Mouse (Mus musculus): ENCODE data around the gene Pilrb1. TPM values are rescaled to one million over a fixed set of nuclear protein-coding genes. Genes with fewer than 3 reads are reported as not detected.
"Not testable (repeated sequence)": the region's sequence is repeated elsewhere in the genome, so short reads cannot be mapped to it uniquely, and the experiment has no call there.

The Pilrb1 gene
- polyA plus RNA-seq, 1 experiment = not detected

DNA sequence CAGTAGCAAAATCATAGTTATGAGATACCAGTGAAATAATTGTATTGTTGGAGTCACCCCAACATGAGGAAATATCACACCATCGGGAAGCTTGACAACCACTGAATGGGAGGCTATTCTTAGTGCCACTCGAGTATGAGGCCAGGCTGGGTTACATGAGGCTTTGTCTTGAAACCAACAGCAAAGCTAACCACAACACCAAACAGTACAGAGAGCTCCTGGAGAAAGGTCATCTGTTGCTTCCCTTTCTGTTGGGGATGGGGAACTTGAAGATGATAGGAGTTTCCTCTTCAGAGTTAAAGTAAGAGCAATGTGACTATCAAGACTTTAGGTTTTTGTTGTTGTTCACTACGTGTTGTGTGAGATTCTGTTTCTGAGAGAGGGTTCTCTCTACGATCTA lies 25.0 kb upstream of the Pilrb1 start:
- H3K79me3 ChIP-seq (ENCODE audit: low read depth) = no peaks in the 10 kb centered on the region
- H3K36me3 ChIP-seq (ENCODE audit: control insufficient read depth, insufficient read depth) = no peaks in the 10 kb centered on the region
- H3K4me3 ChIP-seq (ENCODE audit: insufficient read depth, poor library complexity, severe bottlenecking) = no peak overlapping the region
- H3K79me2 ChIP-seq (ENCODE audit: control insufficient read depth, insufficient read depth) = no peaks in the 10 kb centered on the region
- no peaks in the 10 kb centered on the region for H3K27me3 ChIP-seq (ENCODE audit: control insufficient read depth, insufficient read depth, insufficient read length)
- H3ac ChIP-seq (ENCODE audit: control insufficient read depth, insufficient read length, low read depth) = no peak overlapping the region
- TF ChIP-seq CTCF (IDR thresholded peaks at IDR 0.05; ENCODE audit: control insufficient read depth, insufficient read depth, insufficient read length) = no peak
- TF ChIP-seq MAX (IDR thresholded peaks at IDR 0.05) = no peak
- no peak for TF ChIP-seq MYOD1 (IDR thresholded peaks at IDR 0.05; ENCODE audit: control insufficient read depth, insufficient read length, low read depth)
- no peak for TF ChIP-seq USF1 (IDR thresholded peaks at IDR 0.05; ENCODE audit: low read depth)
- TF ChIP-seq MYOG (IDR thresholded peaks at IDR 0.05; ENCODE audit: control insufficient read depth, extremely low read depth, insufficient read length) = no peak
- no peak for TF ChIP-seq FOSL1 (IDR thresholded peaks at IDR 0.05; ENCODE audit: insufficient read depth, low read length, poor library complexity, severe bottlenecking)
- no peak for TF ChIP-seq CEBPB (IDR thresholded peaks at IDR 0.05; ENCODE audit: low read depth)

DNA sequence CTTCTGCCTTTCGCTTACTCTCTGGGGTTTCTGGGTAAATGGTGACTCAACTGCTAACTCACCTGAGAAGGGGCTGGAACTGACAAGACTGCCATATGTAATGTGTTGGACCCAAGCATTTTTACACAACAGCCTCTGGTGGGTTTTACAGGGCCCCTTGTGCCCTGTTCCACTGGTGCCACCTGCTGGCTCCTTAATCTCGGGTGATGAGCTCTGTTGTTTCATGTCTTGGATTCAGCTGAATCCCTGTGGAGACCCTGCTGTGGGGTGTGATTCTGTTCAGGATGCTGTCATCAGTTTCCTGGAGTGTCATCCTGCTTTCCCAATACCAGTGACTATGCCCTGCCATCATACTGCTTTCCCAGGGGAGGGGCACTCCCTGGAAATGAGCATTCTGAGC lies 20.0 kb upstream of the Pilrb1 start:
- Histone ChIP-seq H3K36me3 (ENCODE audit: control insufficient read depth, insufficient read depth) (no peaks in the 10 kb centered on the region), H3K79me2 (ENCODE audit: control insufficient read depth, insufficient read depth) (no peaks in the 10 kb centered on the region), H3K4me3 (ENCODE audit: insufficient read depth, poor library complexity, severe bottlenecking) (no peak overlapping the region), H3ac (ENCODE audit: control insufficient read depth, insufficient read length, low read depth) (no peak overlapping the region), H3K27me3 (ENCODE audit: control insufficient read depth, insufficient read depth, insufficient read length) (no peaks in the 10 kb centered on the region), H3K79me3 (ENCODE audit: low read depth) (no peaks in the 10 kb centered on the region)
- TF ChIP-seq MYOD1 (IDR thresholded peaks at IDR 0.05; ENCODE audit: control insufficient read depth, insufficient read length, low read depth) = no peak
- TF ChIP-seq FOSL1 (IDR thresholded peaks at IDR 0.05; ENCODE audit: insufficient read depth, low read length, poor library complexity, severe bottlenecking) = no peak
- TF ChIP-seq USF1 (IDR thresholded peaks at IDR 0.05; ENCODE audit: low read depth) = no peak
- no peak for TF ChIP-seq MYOG (IDR thresholded peaks at IDR 0.05; ENCODE audit: control insufficient read depth, extremely low read depth, insufficient read length)
- no peak for TF ChIP-seq MAX (IDR thresholded peaks at IDR 0.05)
- TF ChIP-seq CEBPB (IDR thresholded peaks at IDR 0.05; ENCODE audit: low read depth) = no peak
- no peak for TF ChIP-seq CTCF (IDR thresholded peaks at IDR 0.05; ENCODE audit: control insufficient read depth, insufficient read depth, insufficient read length)

DNA sequence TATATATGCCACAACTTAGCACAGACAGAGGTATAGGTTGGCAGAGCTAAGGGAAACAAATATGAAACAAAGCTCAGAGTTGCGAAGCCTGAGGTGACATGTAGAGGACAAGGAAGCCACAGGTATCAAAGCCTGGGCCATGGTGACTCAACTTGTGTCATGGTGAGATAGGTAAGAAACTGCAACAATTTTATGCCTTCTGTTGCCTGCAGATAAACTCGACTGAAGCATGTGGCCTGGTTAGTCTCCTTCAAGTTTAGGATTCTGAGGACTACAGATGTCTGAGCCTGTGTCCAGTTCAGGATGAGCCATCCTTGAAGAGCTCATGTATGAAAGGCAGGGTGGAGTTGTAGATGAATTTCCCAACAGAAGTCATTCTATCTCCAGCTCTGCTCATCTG lies 17.1 kb upstream of the Pilrb1 start:
- H3K27me3 ChIP-seq (ENCODE audit: control insufficient read depth, insufficient read depth, insufficient read length) = no peaks in the 10 kb centered on the region
- H3K79me2 ChIP-seq (ENCODE audit: control insufficient read depth, insufficient read depth) = no peaks in the 10 kb centered on the region
- no peak overlapping the region for H3ac ChIP-seq (ENCODE audit: control insufficient read depth, insufficient read length, low read depth)
- no peaks in the 10 kb centered on the region for H3K79me3 ChIP-seq (ENCODE audit: low read depth)
- no peaks in the 10 kb centered on the region for H3K36me3 ChIP-seq (ENCODE audit: control insufficient read depth, insufficient read depth)
- H3K4me3 ChIP-seq (ENCODE audit: insufficient read depth, poor library complexity, severe bottlenecking) = no peak overlapping the region
- TF ChIP-seq CTCF (IDR thresholded peaks at IDR 0.05; ENCODE audit: control insufficient read depth, insufficient read depth, insufficient read length) (no peak), MYOD1 (IDR thresholded peaks at IDR 0.05; ENCODE audit: control insufficient read depth, insufficient read length, low read depth) (no peak), MYOG (IDR thresholded peaks at IDR 0.05; ENCODE audit: control insufficient read depth, extremely low read depth, insufficient read length) (no peak), USF1 (IDR thresholded peaks at IDR 0.05; ENCODE audit: low read depth) (no peak), CEBPB (IDR thresholded peaks at IDR 0.05; ENCODE audit: low read depth) (no peak), MAX (IDR thresholded peaks at IDR 0.05) (no peak), FOSL1 (IDR thresholded peaks at IDR 0.05; ENCODE audit: insufficient read depth, low read length, poor library complexity, severe bottlenecking) (no peak)

DNA sequence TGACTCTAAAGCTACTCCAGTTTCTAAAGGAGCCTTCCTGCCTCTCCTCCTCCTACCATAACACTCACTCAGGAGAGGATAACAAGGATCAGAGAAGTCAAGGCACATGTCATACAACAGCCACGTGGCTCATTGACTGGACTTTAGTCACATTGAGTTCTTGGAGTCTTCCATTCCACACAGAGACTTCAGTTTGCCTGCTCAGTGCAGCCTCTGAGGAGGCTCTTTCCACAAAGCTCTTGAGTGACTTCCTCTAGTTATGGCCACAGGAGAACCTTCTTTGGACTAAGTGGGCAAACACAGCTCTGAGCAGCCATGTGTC lies 14.4 kb upstream of the Pilrb1 start:
- H3K27me3 ChIP-seq (ENCODE audit: control insufficient read depth, insufficient read depth, insufficient read length); H3K79me2 ChIP-seq (ENCODE audit: control insufficient read depth, insufficient read depth); H3ac ChIP-seq (ENCODE audit: control insufficient read depth, insufficient read length, low read depth); H3K4me3 ChIP-seq (ENCODE audit: insufficient read depth, poor library complexity, severe bottlenecking); H3K79me3 ChIP-seq (ENCODE audit: low read depth); H3K36me3 ChIP-seq (ENCODE audit: control insufficient read depth, insufficient read depth): not testable (repeated sequence)

DNA sequence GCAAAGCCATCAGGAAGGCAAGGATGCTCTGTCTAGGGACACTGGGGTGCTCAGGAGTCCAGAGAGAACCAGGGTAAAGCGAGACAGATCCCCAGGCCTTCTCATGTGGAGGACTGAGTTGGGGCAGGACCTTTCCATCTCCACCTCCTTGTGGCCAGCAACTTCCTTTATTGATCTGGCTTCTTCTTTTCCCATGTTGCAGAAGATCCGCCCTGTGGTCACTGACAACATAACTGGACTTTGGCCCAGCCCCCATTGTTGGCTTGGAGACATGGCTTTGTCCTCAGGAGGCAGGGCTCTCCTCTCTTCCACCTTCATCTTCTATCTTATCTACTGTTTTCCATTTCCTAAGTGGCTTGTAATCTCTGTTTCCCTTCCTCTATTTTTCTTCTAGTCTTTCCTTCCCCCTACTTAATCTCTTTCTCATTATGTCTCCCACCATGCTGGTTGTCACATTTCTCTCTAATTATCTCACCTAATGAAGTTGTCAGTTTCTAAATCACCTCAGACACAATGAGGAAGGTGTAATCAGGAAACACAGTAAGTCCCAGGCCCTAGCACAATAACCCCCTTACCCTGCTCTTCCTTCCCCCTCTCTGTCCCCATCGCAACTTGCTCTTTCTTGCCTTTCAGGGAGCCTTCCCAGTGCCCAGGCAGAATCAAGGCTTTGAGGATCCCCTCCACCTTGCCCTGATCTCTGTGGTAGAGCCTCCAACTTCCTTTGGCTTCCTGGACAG lies 13.9 kb upstream of the Pilrb1 start, which contains the start of gene Pilrb2:
Gene Pilrb2 (minus strand): TSS at position 172 of the 737 bp plus-strand sequence.
- H3K27me3 ChIP-seq (ENCODE audit: control insufficient read depth, insufficient read depth, insufficient read length); H3K36me3 ChIP-seq (ENCODE audit: control insufficient read depth, insufficient read depth); H3K79me3 ChIP-seq (ENCODE audit: low read depth); H3K79me2 ChIP-seq (ENCODE audit: control insufficient read depth, insufficient read depth); H3K4me3 ChIP-seq (ENCODE audit: insufficient read depth, poor library complexity, severe bottlenecking); H3ac ChIP-seq (ENCODE audit: control insufficient read depth, insufficient read length, low read depth): not testable (repeated sequence)

DNA sequence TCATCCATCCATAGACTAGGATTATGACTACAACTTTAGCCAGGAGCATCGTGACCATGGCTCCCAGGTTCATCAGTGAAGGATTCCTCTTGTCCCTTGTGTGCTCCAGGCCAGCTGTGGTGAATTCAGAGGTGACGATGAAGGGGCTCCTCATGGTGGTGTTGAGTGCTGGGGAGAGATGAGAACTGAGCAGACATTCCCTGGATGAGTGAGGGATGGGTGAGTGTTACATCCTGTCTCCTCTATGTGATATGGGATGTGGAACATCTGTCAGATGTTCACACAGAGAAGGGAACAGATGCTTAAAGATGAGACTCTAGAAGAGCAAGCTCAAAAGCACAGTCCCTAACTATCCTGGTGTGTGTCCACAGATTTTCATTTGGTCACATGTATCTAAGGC lies 10.7 kb upstream of the Pilrb1 start:
- H3K79me3 ChIP-seq (ENCODE audit: low read depth); H3K27me3 ChIP-seq (ENCODE audit: control insufficient read depth, insufficient read depth, insufficient read length); H3K36me3 ChIP-seq (ENCODE audit: control insufficient read depth, insufficient read depth); H3K79me2 ChIP-seq (ENCODE audit: control insufficient read depth, insufficient read depth); H3ac ChIP-seq (ENCODE audit: control insufficient read depth, insufficient read length, low read depth); H3K4me3 ChIP-seq (ENCODE audit: insufficient read depth, poor library complexity, severe bottlenecking): not testable (repeated sequence)

DNA sequence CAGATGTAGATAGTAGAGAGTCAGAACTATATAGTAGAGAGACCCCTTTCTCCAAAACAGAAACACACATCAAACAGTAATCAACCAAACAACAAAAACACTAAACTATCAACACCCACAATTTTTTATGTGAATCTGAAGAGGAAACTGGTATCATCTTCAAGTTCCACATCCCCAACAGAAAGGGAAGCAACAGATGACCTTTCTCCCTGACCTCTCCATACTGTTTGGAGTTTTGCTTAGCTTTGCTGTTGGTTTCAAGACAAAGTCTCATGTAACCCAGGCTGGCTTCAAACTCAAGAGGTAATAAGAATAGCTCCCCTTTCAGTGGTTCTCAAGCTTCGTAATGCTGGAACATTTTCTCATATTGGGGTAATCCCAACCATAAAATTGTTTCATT lies 6.1 kb upstream of the Pilrb1 start:
- not testable (repeated sequence) for H3ac ChIP-seq (ENCODE audit: control insufficient read depth, insufficient read length, low read depth); H3K4me3 ChIP-seq (ENCODE audit: insufficient read depth, poor library complexity, severe bottlenecking); H3K79me2 ChIP-seq (ENCODE audit: control insufficient read depth, insufficient read depth); H3K27me3 ChIP-seq (ENCODE audit: control insufficient read depth, insufficient read depth, insufficient read length); H3K79me3 ChIP-seq (ENCODE audit: low read depth); H3K36me3 ChIP-seq (ENCODE audit: control insufficient read depth, insufficient read depth)

DNA sequence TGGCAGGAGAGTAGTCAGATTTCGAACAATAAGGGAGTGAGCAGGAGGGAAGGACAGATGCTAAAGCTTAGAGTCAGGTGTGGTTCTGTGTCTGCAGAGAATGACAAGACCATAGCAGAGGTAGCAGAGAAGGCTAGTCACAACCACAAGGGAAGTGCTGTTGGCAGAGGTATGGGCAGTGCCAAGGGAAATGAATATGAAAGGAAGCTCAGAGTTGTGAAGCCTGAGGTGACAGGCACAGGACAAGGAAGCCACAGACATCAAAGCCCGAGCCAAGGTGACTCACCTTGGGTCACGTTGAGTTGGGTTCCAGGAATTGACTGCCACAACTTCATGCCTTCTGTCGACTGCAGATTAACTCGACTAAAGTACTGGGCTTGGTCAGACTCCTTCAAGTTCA lies 1.0 kb downstream of the Pilrb1 start:
- not testable (repeated sequence) for H3K36me3 ChIP-seq (ENCODE audit: control insufficient read depth, insufficient read depth); H3K79me2 ChIP-seq (ENCODE audit: control insufficient read depth, insufficient read depth); H3K27me3 ChIP-seq (ENCODE audit: control insufficient read depth, insufficient read depth, insufficient read length); H3ac ChIP-seq (ENCODE audit: control insufficient read depth, insufficient read length, low read depth); H3K79me3 ChIP-seq (ENCODE audit: low read depth); H3K4me3 ChIP-seq (ENCODE audit: insufficient read depth, poor library complexity, severe bottlenecking)

DNA sequence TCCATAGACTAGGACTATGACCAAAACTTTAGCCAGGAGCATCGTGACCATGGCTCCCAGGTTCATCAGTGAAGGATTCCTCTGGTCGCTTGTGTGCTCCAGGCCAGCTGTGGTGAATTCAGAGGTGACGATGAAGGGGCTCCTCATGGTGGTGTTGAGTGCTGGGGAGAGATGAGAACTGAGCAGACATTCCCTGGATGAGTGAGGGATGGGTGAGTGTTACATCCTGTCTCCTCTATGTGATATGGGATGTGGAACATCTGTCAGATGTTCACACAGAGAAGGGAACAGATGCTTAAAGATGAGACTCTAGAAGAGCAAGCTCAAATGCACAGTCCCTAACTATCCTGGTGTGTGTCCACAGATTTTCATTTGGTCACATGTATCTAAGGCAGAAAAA lies 3.0 kb downstream of the Pilrb1 start:
- H3K79me2 ChIP-seq (ENCODE audit: control insufficient read depth, insufficient read depth); H3K36me3 ChIP-seq (ENCODE audit: control insufficient read depth, insufficient read depth); H3K79me3 ChIP-seq (ENCODE audit: low read depth); H3ac ChIP-seq (ENCODE audit: control insufficient read depth, insufficient read length, low read depth); H3K27me3 ChIP-seq (ENCODE audit: control insufficient read depth, insufficient read depth, insufficient read length); H3K4me3 ChIP-seq (ENCODE audit: insufficient read depth, poor library complexity, severe bottlenecking): not testable (repeated sequence)

DNA sequence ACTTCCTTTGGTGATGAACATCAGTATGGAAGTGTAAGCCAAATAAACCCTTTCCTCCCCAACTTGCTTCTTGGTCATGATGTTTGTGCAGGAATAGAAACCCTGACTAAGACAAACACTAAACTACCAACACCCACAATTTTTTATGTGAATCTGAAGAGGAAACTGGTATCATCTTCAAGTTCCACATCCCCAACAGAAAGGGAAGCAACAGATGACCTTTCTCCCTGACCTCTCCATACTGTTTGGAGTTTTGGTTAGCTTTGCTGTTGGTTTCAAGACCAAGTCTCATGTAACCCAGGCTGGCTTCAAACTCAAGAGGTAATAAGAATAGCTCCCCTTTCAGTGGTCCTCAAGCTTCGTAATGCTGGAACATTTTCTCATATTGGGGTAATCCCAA lies 7.6 kb downstream of the Pilrb1 start:
- not testable (repeated sequence) for H3K4me3 ChIP-seq (ENCODE audit: insufficient read depth, poor library complexity, severe bottlenecking); H3K79me2 ChIP-seq (ENCODE audit: control insufficient read depth, insufficient read depth); H3K79me3 ChIP-seq (ENCODE audit: low read depth); H3K36me3 ChIP-seq (ENCODE audit: control insufficient read depth, insufficient read depth); H3K27me3 ChIP-seq (ENCODE audit: control insufficient read depth, insufficient read depth, insufficient read length); H3ac ChIP-seq (ENCODE audit: control insufficient read depth, insufficient read length, low read depth)

Measured in C2C12 (cell line).